Mouse (Mus musculus) small intestine, adult 10 weeks (tissue): ENCODE data around the gene Olfr1044. TPM values are rescaled to one million over a fixed set of nuclear protein-coding genes. Genes with fewer than 3 reads are reported as not detected.

ENCODE experiments used
- polyA plus RNA-seq: library from polyadenylated mRNA; stranded (reverse); fragments of 350-450 nt; fragmentation: Illumina TruSeq; extraction: RNeasy Lipid Tissue Mini Kit (QIAGEN cat#74804); gene quantifications from one replicate; pipeline ENCODE4 v1.2.3, GENCODE M21; 2014; ENCODE audit warnings: low replicate concordance

Olfr1044 gene
- not detected for polyA plus RNA-seq

GRCm38 (mm10) chr2:86177720-86178119 is at the start of gene Olfr1044:
Gene Olfr1044, minus strand, starts transcription at chr2:86177820.

GRCm38 (mm10) chr2:86219214-86219613 is 41.6 kb upstream of the Olfr1044 start, which contains the start of gene Olfr1046:
Gene Olfr1046, minus strand, starts transcription at chr2:86219314.

GRCm38 (mm10) chr2:86202909-86203308 is 25.3 kb upstream of the Olfr1044 start, which contains the start of gene Olfr1045:
Gene Olfr1045, minus strand, starts transcription at chr2:86203009.

GRCm38 (mm10) chr2:86185583-86185982 is 8.0 kb upstream of the Olfr1044 start, which contains the start of gene Olfr52:
Gene Olfr52, minus strand, starts transcription at chr2:86185683.

GRCm38 (mm10) chr2:86167422-86167821 is 10.2 kb downstream of the Olfr1044 start, which contains the start of gene Olfr1043:
Gene Olfr1043, minus strand, starts transcription at chr2:86167522.

GRCm38 (mm10) chr2:86161738-86162137 is 15.9 kb downstream of the Olfr1044 start, which contains the start of gene Olfr1042:
Gene Olfr1042, minus strand, starts transcription at chr2:86161838.

GRCm38 (mm10) chr2:86146632-86147031 is 31.0 kb downstream of the Olfr1044 start, which contains the start of gene Olfr1040:
Gene Olfr1040, minus strand, starts transcription at chr2:86146732.

GRCm38 (mm10) chr2:86135828-86136227 is 41.8 kb downstream of the Olfr1044 start, which contains the start of gene Olfr1039:
Gene Olfr1039, minus strand, starts transcription at chr2:86135928.

Other genes with a start within 250 kb of the Olfr1044 start
- not detected for gene Olfr1028, start 227.4 kb downstream of the Olfr1044 start, polyA plus RNA-seq
- gene Olfr1029, start 203.9 kb downstream of the Olfr1044 start, polyA plus RNA-seq: not detected
- gene Olfr1030, start 198.5 kb downstream of the Olfr1044 start, polyA plus RNA-seq: not detected
- not detected for gene Olfr1031, start 187.5 kb downstream of the Olfr1044 start, polyA plus RNA-seq
- not detected for gene Olfr1032, start 172.3 kb downstream of the Olfr1044 start, polyA plus RNA-seq
- gene Olfr1033, start 157.2 kb downstream of the Olfr1044 start, polyA plus RNA-seq: 3.2 TPM
- 0.89 TPM for gene Olfr1034, start 132.0 kb downstream of the Olfr1044 start, polyA plus RNA-seq
- gene Olfr1036, start 103.8 kb downstream of the Olfr1044 start, polyA plus RNA-seq: not detected
- not detected for gene Olfr1037, start 90.4 kb downstream of the Olfr1044 start, polyA plus RNA-seq
- gene Olfr1039, start 41.9 kb downstream of the Olfr1044 start, polyA plus RNA-seq: not detected
- gene Olfr1040, start 31.1 kb downstream of the Olfr1044 start, polyA plus RNA-seq: not detected
- not detected for gene Olfr1042, start 16.0 kb downstream of the Olfr1044 start, polyA plus RNA-seq
- not detected for gene Olfr1043, start 10.3 kb downstream of the Olfr1044 start, polyA plus RNA-seq
- not detected for gene Olfr52, start 7.9 kb upstream of the Olfr1044 start, polyA plus RNA-seq
- gene Olfr1045, start 25.2 kb upstream of the Olfr1044 start, polyA plus RNA-seq: not detected
- not detected for gene Olfr1046, start 41.5 kb upstream of the Olfr1044 start, polyA plus RNA-seq
- not detected for gene Olfr1047, start 53.6 kb upstream of the Olfr1044 start, polyA plus RNA-seq
- gene Olfr1048, start 62.5 kb upstream of the Olfr1044 start, polyA plus RNA-seq: not detected
- gene Olfr1049, start 80.5 kb upstream of the Olfr1044 start, polyA plus RNA-seq: not detected
- not detected for gene Olfr1051, start 101.3 kb upstream of the Olfr1044 start, polyA plus RNA-seq
- not detected for gene Olfr1052, start 114.6 kb upstream of the Olfr1044 start, polyA plus RNA-seq
- gene Olfr1053, start 137.5 kb upstream of the Olfr1044 start, polyA plus RNA-seq: not detected
- not detected for gene Olfr1054, start 157.6 kb upstream of the Olfr1044 start, polyA plus RNA-seq
- gene Olfr1055, start 172.5 kb upstream of the Olfr1044 start, polyA plus RNA-seq: not detected
- not detected for gene Olfr1056, start 184.6 kb upstream of the Olfr1044 start, polyA plus RNA-seq
- gene Olfr1057, start 200.6 kb upstream of the Olfr1044 start, polyA plus RNA-seq: not detected
- gene Olfr1058, start 210.7 kb upstream of the Olfr1044 start, polyA plus RNA-seq: not detected
- not detected for gene Olfr1061, start 236.2 kb upstream of the Olfr1044 start, polyA plus RNA-seq
- gene Olfr1062, start 248.9 kb upstream of the Olfr1044 start, polyA plus RNA-seq: not detected